25 mouse cellular contexts compared by ENCODE assay signal in the genomic region with DNA sequence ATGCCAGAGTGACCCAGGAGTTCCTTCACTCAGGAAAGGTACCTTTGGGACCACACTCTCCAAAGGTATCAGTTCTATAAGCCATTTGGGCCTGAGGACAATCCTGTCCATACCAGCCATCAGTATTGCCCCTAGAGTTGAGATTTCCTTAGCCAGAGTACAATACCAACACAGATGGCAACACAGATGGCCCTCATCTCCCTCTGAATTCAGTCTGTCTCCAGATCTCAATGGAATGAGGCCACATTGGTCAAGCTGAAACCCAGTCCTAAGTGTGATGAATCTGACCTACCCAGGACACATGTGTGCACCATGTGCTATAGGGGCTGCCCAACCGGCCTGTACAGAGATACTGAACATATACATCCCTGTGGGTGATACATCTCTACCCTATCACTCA. TPM values are rescaled to one million over a fixed set of nuclear protein-coding genes. Genes with fewer than 3 reads are reported as not detected.
A peak's percentile ranks its signal among the peaks of the same experiment; 100 is the strongest.
DNase-seq lines count a peak whose midpoint lies in the region; ATAC-seq and TF ChIP-seq lines count a peak whose summit lies in the region.
"Had no signal": no experiment of that assay in that cellular context is flagged by ENCODE, and none has a peak within 500 bp of the region (broad histone marks: within the 10 kb centered on the region; RNA-seq: fewer than 3 reads in every experiment).

No protein-coding gene starts in this region.

- no peaks in the 10 kb centered on the region for H3K27me3 ChIP-seq in hindbrain, embryonic 12.5 days
- H3K27me3 ChIP-seq: embryonic facial prominence, embryonic 13.5 days; forebrain, embryonic 12.5 days; forebrain, embryonic 15.5 days; heart, embryonic 13.5 days; hindbrain, embryonic 15.5 days; intestine, embryonic 15.5 days had no signal

- no peak overlapping the region for H3K9ac ChIP-seq in hindbrain, embryonic 12.5 days
- H3K9ac ChIP-seq: embryonic facial prominence, embryonic 13.5 days; forebrain, embryonic 12.5 days; forebrain, embryonic 15.5 days; heart, embryonic 13.5 days; hindbrain, embryonic 15.5 days; intestine, embryonic 15.5 days had no signal

- 77% methylated on average over 1 of the region's 1 CpGs for WGBS in hindbrain, embryonic 12.5 days

- no peak for ATAC-seq in hindbrain, embryonic 12.5 days (ENCODE audit: low FRiP score)
- ATAC-seq: activated CD4-positive, CD25-positive, alpha-beta regulatory T cell, adult 4 months; forebrain, embryonic 15.5 days; intestine, embryonic 15.5 days had no signal

- H3K4me1 ChIP-seq in hindbrain, embryonic 12.5 days = peaks cover 27% of the 10 kb centered on the region

- DNase-seq in cerebellum, adult 11 months = peak; percentile 37
- DNase-seq in cerebellum, postnatal 4 days (ENCODE audit: low spot score in 2 of 2) = no peak
- no peak for DNase-seq in layer of hippocampus, adult 2 months (ENCODE audit: low spot score in 2 of 2)
- DNase-seq in layer of hippocampus, adult 9-10 months (ENCODE audit: low spot score) = no peak
- DNase-seq in cerebellum, adult 9-10 months = peak; percentile 74
- DNase-seq in adrenal gland, postnatal 25 days = no peak
- no peak for DNase-seq in frontal cortex, postnatal 10 days (ENCODE audit: low spot score in 2 of 2)
- DNase-seq: adrenal gland, adult 8-10 months; gastrocnemius, postnatal 10 days; gastrocnemius, postnatal 36 days; heart, adult 2 months; heart, postnatal 14 days; heart, postnatal 4 days; kidney, adult 11 months; kidney, adult 8-10 months had no signal

- H3K4me3 ChIP-seq in layer of hippocampus, adult 2 months = no peak overlapping the region
- no peak overlapping the region for H3K4me3 ChIP-seq in hindbrain, embryonic 12.5 days
- H3K4me3 ChIP-seq: embryonic facial prominence, embryonic 13.5 days; erythroblast, embryonic 14.5 days; forebrain, embryonic 12.5 days; forebrain, embryonic 15.5 days; heart, adult 2 months; heart, embryonic 10.5 days; heart, embryonic 13.5 days; hindbrain, embryonic 15.5 days; intestine, embryonic 15.5 days had no signal

- 0 out of 2 replicates have a peak overlapping the region, but pooled peaks have one; percentile 11 for H3K27ac ChIP-seq in layer of hippocampus, adult 2 months
- no peak overlapping the region for H3K27ac ChIP-seq in hindbrain, embryonic 12.5 days
- H3K27ac ChIP-seq: embryonic facial prominence, embryonic 13.5 days; forebrain, embryonic 12.5 days; forebrain, embryonic 15.5 days; heart, adult 2 months; heart, embryonic 10.5 days; heart, embryonic 13.5 days; hindbrain, embryonic 15.5 days; intestine, embryonic 15.5 days had no signal

- no peak for TF ChIP-seq CTCF in layer of hippocampus, adult 2 months (conservative IDR thresholded peaks at IDR 0.05)

- no peak overlapping the region for H3K4me2 ChIP-seq in hindbrain, embryonic 12.5 days (replicated peaks)
- H3K4me2 ChIP-seq: embryonic facial prominence, embryonic 13.5 days; forebrain, embryonic 12.5 days; forebrain, embryonic 15.5 days; heart, embryonic 13.5 days; hindbrain, embryonic 15.5 days; intestine, embryonic 15.5 days had no signal

- H3K36me3 ChIP-seq in hindbrain, embryonic 12.5 days = peaks cover 58% of the 10 kb centered on the region

- H3K9me3 ChIP-seq in hindbrain, embryonic 12.5 days (replicated peaks) = no peaks in the 10 kb centered on the region
- H3K9me3 ChIP-seq: embryonic facial prominence, embryonic 13.5 days; forebrain, embryonic 12.5 days; forebrain, embryonic 15.5 days; heart, embryonic 10.5 days; heart, embryonic 13.5 days; hindbrain, embryonic 15.5 days; intestine, embryonic 15.5 days had no signal

RNA-seq across cellular contexts. Expression of gene Inpp5e, which starts 6.7 kb away (rescaled TPM):
- total RNA-seq in layer of hippocampus, adult 2 months (2021) = 10 to 100 TPM; 22.2 to 25.1 TPM
- 31.4 and 35.4 TPM in 2 replicates for polyA plus RNA-seq in hindbrain, embryonic 12.5 days (2016; fragmentation: Nextera tagmentation; extraction: Ambion mirVana)
- 22.6 and 25.9 TPM in 2 replicates for total RNA-seq in adrenal gland, postnatal 25 days (2021)

RNA-seq across cellular contexts. Expression of gene Pmpca, which starts 13.1 kb away (rescaled TPM):
- 100 to 1,000 TPM in 1 of 2 experiments, 10 to 100 TPM in 1; 89.2 to 100 TPM for total RNA-seq in layer of hippocampus, adult 2 months (2021)
- polyA plus RNA-seq in hindbrain, embryonic 12.5 days (2016; fragmentation: Nextera tagmentation; extraction: Ambion mirVana) = 107 and 110 TPM in 2 replicates
- total RNA-seq in adrenal gland, postnatal 25 days (2021) = 117 and 151 TPM in 2 replicates

RNA-seq across cellular contexts. Expression of gene Entr1, which starts 13.1 kb away (rescaled TPM):
- 100 to 1,000 TPM; 159 to 168 TPM for total RNA-seq in layer of hippocampus, adult 2 months (2021)
- polyA plus RNA-seq in hindbrain, embryonic 12.5 days (2016; fragmentation: Nextera tagmentation; extraction: Ambion mirVana) = 179 and 188 TPM in 2 replicates
- 106 and 110 TPM in 2 replicates for total RNA-seq in adrenal gland, postnatal 25 days (2021)

RNA-seq across cellular contexts. Expression of gene Snapc4, which starts 21.8 kb away (rescaled TPM):
- 10 to 100 TPM; 72.5 to 88.9 TPM for total RNA-seq in layer of hippocampus, adult 2 months (2021)
- 36.2 and 37.3 TPM in 2 replicates for polyA plus RNA-seq in hindbrain, embryonic 12.5 days (2016; fragmentation: Nextera tagmentation; extraction: Ambion mirVana)
- total RNA-seq in adrenal gland, postnatal 25 days (2021) = 40.9 and 42.0 TPM in 2 replicates

RNA-seq across cellular contexts. Expression of gene Card9, which starts 41.5 kb away (rescaled TPM):
- total RNA-seq in layer of hippocampus, adult 2 months (2021) = 1 to 10 TPM; 1.5 to 2.1 TPM
- 0.78 and 1.1 TPM in 2 replicates for polyA plus RNA-seq in hindbrain, embryonic 12.5 days (2016; fragmentation: Nextera tagmentation; extraction: Ambion mirVana)
- total RNA-seq in adrenal gland, postnatal 25 days (2021) = 0.97 TPM in 1 of 2 replicates, not detected in the other

Comparison
In these comparisons a context has a peak if more than half of its experiments do, and no peak if none do; other contexts are left out.
1. DNase-seq: peak in cerebellum, adult 11 months (single experiment) and cerebellum, adult 9-10 months (single experiment); none in cerebellum, postnatal 4 days (0 of 2), layer of hippocampus, adult 2 months (0 of 2), layer of hippocampus, adult 9-10 months (single experiment), adrenal gland, postnatal 25 days (single experiment) and frontal cortex, postnatal 10 days (0 of 2).